Mouse (Mus musculus) liver, postnatal 0 days (tissue): ENCODE results near the gene Pear1.

Experiments
- CTCF ChIP-seq: sonication (generic); IDR thresholded peaks from 2 replicates; pipeline ENCODE4 v1.5.1; 2016; ENCODE audit warnings: antibody characterized with exemption, low read depth
- EP300 ChIP-seq: IDR thresholded peaks from 2 replicates; pipeline ENCODE4 v1.6.1; 2016; ENCODE audit warnings: antibody characterized with exemption, low read depth, mild to moderate bottlenecking

GRCm38 (mm10) chr3:87765091-87765490, 59.0 kb downstream of the Pear1 start:
- no peak for TF ChIP-seq CTCF
- no peak for TF ChIP-seq EP300
